Comparison of ENCODE assay signal across 9 mouse cellular contexts in the genomic region with DNA sequence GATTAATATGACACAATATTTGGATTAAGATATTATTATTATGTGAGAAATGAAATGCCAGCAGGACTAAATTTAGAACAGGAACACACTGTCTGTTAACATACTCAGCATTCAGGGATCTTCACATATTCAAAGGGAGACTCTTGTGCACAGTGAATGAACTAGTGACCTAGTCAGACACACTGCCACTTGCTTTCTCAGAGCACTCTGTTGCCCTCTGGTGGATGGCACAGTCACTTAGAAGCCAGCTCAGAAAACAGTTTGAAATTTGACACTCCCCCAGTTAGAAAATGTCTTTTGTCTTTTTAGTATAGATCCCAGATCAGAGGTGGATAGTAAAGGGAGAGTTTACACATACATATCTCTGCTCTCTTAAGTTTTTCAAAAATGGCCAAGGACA.
A peak's percentile ranks its signal among the peaks of the same experiment; 100 is the strongest.
DNase-seq lines count a peak whose midpoint lies in the region; ATAC-seq and TF ChIP-seq lines count a peak whose summit lies in the region.
"Had no signal": no experiment of that assay in that cellular context is flagged by ENCODE, and none has a peak within 500 bp of the region (broad histone marks: within the 10 kb centered on the region; RNA-seq: fewer than 3 reads in every experiment).

No protein-coding gene starts in this region.

- ATAC-seq in CD4-positive, CD25-positive, alpha-beta regulatory T cell, adult 4 months = peak; percentile 71
- ATAC-seq in common myeloid progenitor, adult 5-6 weeks (replicated peaks; ENCODE audit: low read depth, poor library complexity, severe bottlenecking) = peak; percentile 92
- ATAC-seq in kidney, postnatal 0 days (replicated peaks; ENCODE audit: low FRiP score, low read depth) = 0 out of 2 replicates have a peak, but pooled peaks have one; percentile 33
- 0 out of 2 replicates have a peak, but pooled peaks have one; percentile 51 for ATAC-seq in liver, embryonic 11.5 days (replicated peaks; ENCODE audit: low FRiP score)

- H3K36me3 ChIP-seq in kidney, postnatal 0 days (ENCODE audit: insufficient read depth, low read length) = no peaks in the 10 kb centered on the region
- no peaks in the 10 kb centered on the region for H3K36me3 ChIP-seq in liver, embryonic 11.5 days (ENCODE audit: control insufficient read depth, insufficient read depth, low read length)
- H3K36me3 ChIP-seq: limb, embryonic 12.5 days had no signal

- no peak overlapping the region for H3K27ac ChIP-seq in kidney, postnatal 0 days
- no peak overlapping the region for H3K27ac ChIP-seq in liver, embryonic 11.5 days (ENCODE audit: low read depth, low read length)
- H3K27ac ChIP-seq: limb, embryonic 12.5 days had no signal

- no peaks in the 10 kb centered on the region for H3K27me3 ChIP-seq in kidney, postnatal 0 days (ENCODE audit: insufficient read depth, low read length)
- H3K27me3 ChIP-seq in liver, embryonic 11.5 days (replicated peaks; ENCODE audit: control insufficient read depth, insufficient read depth, low read length) = no peaks in the 10 kb centered on the region
- H3K27me3 ChIP-seq: limb, embryonic 12.5 days had no signal

- no peak overlapping the region for H3K4me3 ChIP-seq in kidney, postnatal 0 days (replicated peaks; ENCODE audit: low read depth, low read length)
- no peak overlapping the region for H3K4me3 ChIP-seq in liver, embryonic 11.5 days (ENCODE audit: low read depth, low read length)
- H3K4me3 ChIP-seq: limb, embryonic 12.5 days had no signal

- peak; percentile 3 for DNase-seq in WW6 (ENCODE audit: low read depth, low spot score)
- DNase-seq in gastrocnemius, postnatal 36 days = peak; percentile 17 to 49
- DNase-seq in kidney, postnatal 0 days (ENCODE audit: low spot score) = peak; percentile 90
- no peak for DNase-seq in liver, embryonic 11.5 days (ENCODE audit: low spot score)
- DNase-seq in retina, adult 2 months (ENCODE audit: low read depth, low spot score) = peak; percentile 23
- peak; percentile 46 to 64 for DNase-seq in urinary bladder, postnatal 36 days (ENCODE audit: low spot score in 2 of 2)

- no peak overlapping the region for H3K4me2 ChIP-seq in kidney, postnatal 0 days (ENCODE audit: low read length)
- no peak overlapping the region for H3K4me2 ChIP-seq in liver, embryonic 11.5 days
- H3K4me2 ChIP-seq: limb, embryonic 12.5 days had no signal

- no peaks in the 10 kb centered on the region for H3K9me3 ChIP-seq in kidney, postnatal 0 days (replicated peaks; ENCODE audit: low read length)
- no peaks in the 10 kb centered on the region for H3K9me3 ChIP-seq in liver, embryonic 11.5 days (ENCODE audit: control insufficient read depth, low read length)
- H3K9me3 ChIP-seq: limb, embryonic 12.5 days had no signal

- TF ChIP-seq CTCF in kidney, postnatal 0 days (IDR thresholded peaks at IDR 0.05; ENCODE audit: low read depth) = peak; percentile 93

- intact Hi-C loops in gastrocnemius, postnatal 36 days (cut with DNase I) = loop anchor here (2.0 kb wide), 3 partner anchors 394 to 590 kb away; no protein-coding TSS in a partner anchor

- no peaks in the 10 kb centered on the region for H3K4me1 ChIP-seq in kidney, postnatal 0 days (replicated peaks; ENCODE audit: insufficient read depth, low read length)
- no peaks in the 10 kb centered on the region for H3K4me1 ChIP-seq in liver, embryonic 11.5 days (replicated peaks; ENCODE audit: control insufficient read depth, insufficient read depth, low read length)
- H3K4me1 ChIP-seq: limb, embryonic 12.5 days had no signal

- no peak overlapping the region for H3K9ac ChIP-seq in kidney, postnatal 0 days (ENCODE audit: low read depth, low read length)
- no peak overlapping the region for H3K9ac ChIP-seq in liver, embryonic 11.5 days (ENCODE audit: low read depth, low read length)
- H3K9ac ChIP-seq: limb, embryonic 12.5 days had no signal

Comparison
In these comparisons a context has a peak if more than half of its experiments do, and no peak if none do; other contexts are left out.
1. ATAC-seq: peak in every context shown above with its lines; median percentile 92 in common myeloid progenitor, adult 5-6 weeks; 71 in CD4-positive, CD25-positive, alpha-beta regulatory T cell, adult 4 months; 51 in liver, embryonic 11.5 days; 33 in kidney, postnatal 0 days.